Mouse (Mus musculus): ENCODE data around the gene Abr.

DNA sequence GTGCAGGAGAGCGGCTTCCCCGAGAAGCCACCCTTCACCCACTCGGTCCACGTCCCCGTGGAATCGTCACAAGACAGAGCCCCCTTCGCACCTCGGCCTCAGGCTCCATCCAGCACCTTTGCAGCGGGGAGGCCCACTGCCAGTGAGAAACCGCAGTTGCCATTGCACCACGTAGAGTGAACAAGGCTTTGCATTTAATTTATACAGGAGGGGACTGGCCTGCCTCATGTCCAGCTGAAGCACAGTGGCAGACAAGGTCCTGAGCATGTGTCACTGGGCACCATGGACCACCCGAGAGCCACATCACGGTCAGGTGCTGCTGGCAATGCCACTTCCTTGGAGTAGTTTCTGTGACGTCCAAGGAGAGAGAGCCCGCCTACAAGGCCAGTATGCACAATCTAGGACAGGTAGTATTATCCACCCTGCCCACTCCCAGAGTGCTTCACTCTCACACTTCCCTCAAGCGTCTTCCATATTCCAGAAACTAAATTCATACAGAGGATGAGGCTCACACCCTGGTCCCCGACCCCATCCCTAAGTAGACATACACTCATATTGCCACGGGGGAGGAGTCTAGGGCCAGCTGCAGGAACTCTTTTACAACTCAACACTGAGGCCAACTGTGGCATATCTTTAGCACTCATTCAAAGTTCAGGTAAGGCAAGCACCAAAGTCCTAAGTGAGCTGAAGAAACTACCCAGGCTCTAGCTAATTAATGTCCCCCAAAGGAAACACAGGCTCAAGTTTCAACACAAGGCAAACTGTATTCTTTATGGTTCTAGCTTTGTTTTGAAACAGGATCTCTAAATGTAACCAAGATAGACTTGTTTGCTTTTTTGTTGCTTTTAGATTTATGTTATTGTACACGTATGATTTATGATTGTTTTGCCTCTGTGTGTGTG, 126.7 kb downstream of the Abr start:
- TF ChIP-seq GATA1 (IDR thresholded peaks at IDR 0.05; ENCODE audit: borderline replicate concordance, low read length) (no peak), FLI1 (IDR thresholded peaks at IDR 0.05; ENCODE audit: low read length) (no peak)

All from megakaryocyte, embryonic 14.5 days (primary cell).